Mouse (Mus musculus): ENCODE data around the gene Galnt14. TPM values are rescaled to one million over a fixed set of nuclear protein-coding genes. Genes with fewer than 3 reads are reported as not detected.

The Galnt14 gene
- polyA plus RNA-seq, 1 experiment from 2014 or later, result 9.1 TPM

DNA sequence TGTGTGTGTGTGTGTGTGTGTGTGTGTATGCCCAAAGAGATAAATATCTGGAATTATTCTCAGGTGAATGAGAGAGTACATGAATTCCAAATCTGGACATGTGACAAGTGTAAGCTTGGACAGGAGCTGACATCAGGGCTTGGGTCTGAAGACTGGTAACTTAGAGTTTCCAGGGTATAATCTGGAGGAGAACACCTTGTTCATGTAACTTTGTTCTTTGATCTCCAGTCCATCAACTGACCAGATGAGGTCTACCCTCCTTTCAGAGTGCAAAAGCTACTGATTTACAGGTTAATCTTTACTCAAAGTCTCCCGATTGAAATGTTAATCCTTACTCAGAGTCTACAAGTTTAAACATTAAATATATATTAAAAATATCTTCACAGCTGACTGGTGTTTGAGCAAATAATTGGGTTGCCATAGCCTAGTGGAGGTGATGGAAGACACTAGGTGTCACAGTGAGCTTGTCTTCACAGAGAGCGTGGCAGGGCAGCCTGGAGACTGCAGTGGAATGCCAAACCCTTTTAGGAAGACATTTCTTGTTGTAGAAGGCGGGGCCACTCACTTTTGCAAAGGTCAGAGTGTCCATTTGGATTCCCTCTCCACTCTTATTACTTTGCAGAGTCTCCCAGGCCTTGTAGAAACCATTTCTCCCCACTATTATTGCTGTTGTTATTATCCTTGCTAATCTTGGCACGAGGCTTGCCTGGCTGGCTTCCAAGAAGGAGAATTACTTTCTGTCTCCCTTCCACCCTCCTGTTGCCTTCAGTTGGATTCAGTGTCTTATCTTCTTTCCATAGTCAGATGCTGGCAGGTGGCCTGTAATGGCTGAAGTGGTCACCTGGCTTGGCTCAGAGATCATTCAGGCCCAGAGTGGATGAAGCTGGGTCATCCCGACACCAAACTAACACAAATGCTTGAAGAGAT, 107.4 kb downstream of the Galnt14 start:
- ATAC-seq (replicated peaks), result no peak
- no peak overlapping the region for H3K4me2 ChIP-seq (replicated peaks)
- no peaks in the 10 kb centered on the region for H3K36me3 ChIP-seq
- no peaks in the 10 kb centered on the region for H3K9me3 ChIP-seq
- no peak overlapping the region for H3K27ac ChIP-seq (replicated peaks)
- no peaks in the 10 kb centered on the region for H3K4me1 ChIP-seq
- H3K4me3 ChIP-seq, result no peak overlapping the region
- WGBS, result 68% methylated on average over 5 of the region's 5 CpGs
- no peak overlapping the region for H3K9ac ChIP-seq (replicated peaks)
- no peaks in the 10 kb centered on the region for H3K27me3 ChIP-seq

DNA sequence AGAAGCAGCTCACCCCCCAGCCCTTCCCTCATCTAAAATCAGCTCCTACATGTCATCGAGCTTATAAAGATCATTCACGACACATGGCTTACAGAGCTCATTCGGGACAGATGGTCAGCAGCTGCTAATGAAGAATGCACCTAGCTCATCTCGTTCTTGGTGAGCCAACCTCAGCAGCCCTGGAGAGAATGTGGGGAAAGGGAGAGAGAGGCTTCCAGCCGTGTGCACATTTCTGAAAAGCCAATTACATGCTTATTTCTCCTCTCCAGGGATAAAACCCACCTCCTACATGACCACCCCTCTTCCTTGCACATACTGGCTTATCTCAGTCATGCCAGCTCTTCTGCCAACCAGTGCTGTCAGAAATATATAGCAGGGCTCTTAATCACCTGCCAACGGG, 110.3 kb downstream of the Galnt14 start:
- Histone ChIP-seq H3K4me2 (replicated peaks) (no peak overlapping the region), H3K9me3 (no peaks in the 10 kb centered on the region), H3K27me3 (no peaks in the 10 kb centered on the region), H3K36me3 (no peaks in the 10 kb centered on the region), H3K9ac (replicated peaks) (no peak overlapping the region), H3K27ac (replicated peaks) (no peak overlapping the region), H3K4me3 (no peak overlapping the region), H3K4me1 (no peaks in the 10 kb centered on the region)
- ATAC-seq (replicated peaks), result no peak
- 78% methylated on average over 6 of the region's 6 CpGs for WGBS

GRCm38 (mm10) chr17:73592081-73592480, 118.2 kb downstream of the Galnt14 start:
- Histone ChIP-seq H3K4me2 (replicated peaks) (no peak overlapping the region), H3K4me1 (0 out of 2 replicates have a peak, but pooled peaks cover 5% of the 10 kb centered on the region), H3K27ac (replicated peaks) (no peak overlapping the region), H3K9me3 (no peaks in the 10 kb centered on the region), H3K9ac (replicated peaks) (no peak overlapping the region), H3K27me3 (no peaks in the 10 kb centered on the region), H3K36me3 (no peaks in the 10 kb centered on the region), H3K4me3 (no peak overlapping the region)
- no peak for ATAC-seq (replicated peaks)
- 74% methylated on average over 2 of the region's 2 CpGs for WGBS

DNA sequence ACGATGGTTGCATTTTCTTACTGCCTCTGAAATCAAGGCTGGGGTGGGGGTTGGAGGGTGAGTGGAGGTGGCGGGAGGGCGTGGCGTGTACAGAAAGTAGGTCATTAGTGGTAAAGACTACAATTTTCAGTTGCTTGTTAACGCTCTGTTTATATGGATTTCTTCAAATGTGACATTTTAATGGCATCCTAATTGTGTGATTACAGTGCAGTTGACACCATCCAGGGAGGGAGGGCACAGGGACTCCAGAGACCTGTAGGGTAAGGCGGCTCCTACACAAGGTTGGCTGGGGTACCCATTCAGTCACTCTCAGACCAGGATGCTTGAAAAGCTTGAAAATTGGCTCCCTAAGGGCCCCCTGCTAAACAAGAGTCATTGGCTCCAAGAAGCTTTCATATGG, 122.7 kb downstream of the Galnt14 start:
- H3K4me3 ChIP-seq, result no peak overlapping the region
- no peaks in the 10 kb centered on the region for H3K27me3 ChIP-seq
- H3K4me2 ChIP-seq (replicated peaks), result no peak overlapping the region
- 52% methylated on average over 6 of the region's 6 CpGs for WGBS
- H3K36me3 ChIP-seq, result no peaks in the 10 kb centered on the region
- no peaks in the 10 kb centered on the region for H3K9me3 ChIP-seq
- peak; percentile 76; the same call in 1 of the 2 replicates for ATAC-seq (replicated peaks)
- H3K9ac ChIP-seq (replicated peaks), result no peak overlapping the region
- no peak overlapping the region for H3K27ac ChIP-seq (replicated peaks)
- 0 out of 2 replicates have a peak, but pooled peaks cover 5% of the 10 kb centered on the region for H3K4me1 ChIP-seq

DNA sequence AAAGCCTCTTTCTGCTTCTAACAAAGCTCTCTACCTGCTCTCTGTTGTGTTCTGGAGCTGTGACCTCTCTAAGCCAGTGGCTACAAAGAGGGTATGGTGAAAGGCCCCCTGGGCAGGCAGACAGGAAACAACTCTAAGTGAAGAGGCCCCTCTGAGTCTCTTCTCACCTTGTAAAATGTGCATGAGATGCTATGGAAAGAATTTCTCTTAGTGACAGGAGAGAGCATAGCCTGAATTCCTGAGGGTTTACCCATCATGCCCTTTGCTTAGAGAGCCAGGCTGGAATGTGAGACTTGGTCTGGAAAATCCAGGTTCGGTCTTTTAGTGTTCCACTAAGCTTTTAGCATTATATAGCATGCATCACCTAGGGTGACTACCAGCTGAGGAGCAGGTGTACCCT, 136.1 kb downstream of the Galnt14 start:
- 69% methylated on average over 1 of the region's 1 CpGs for WGBS
- no peak for ATAC-seq (replicated peaks)
- Histone ChIP-seq H3K4me3 (no peak overlapping the region), H3K4me1 (no peaks in the 10 kb centered on the region), H3K36me3 (no peaks in the 10 kb centered on the region), H3K4me2 (replicated peaks) (no peak overlapping the region), H3K9me3 (no peaks in the 10 kb centered on the region), H3K27ac (replicated peaks) (no peak overlapping the region), H3K27me3 (no peaks in the 10 kb centered on the region), H3K9ac (replicated peaks) (no peak overlapping the region)

DNA sequence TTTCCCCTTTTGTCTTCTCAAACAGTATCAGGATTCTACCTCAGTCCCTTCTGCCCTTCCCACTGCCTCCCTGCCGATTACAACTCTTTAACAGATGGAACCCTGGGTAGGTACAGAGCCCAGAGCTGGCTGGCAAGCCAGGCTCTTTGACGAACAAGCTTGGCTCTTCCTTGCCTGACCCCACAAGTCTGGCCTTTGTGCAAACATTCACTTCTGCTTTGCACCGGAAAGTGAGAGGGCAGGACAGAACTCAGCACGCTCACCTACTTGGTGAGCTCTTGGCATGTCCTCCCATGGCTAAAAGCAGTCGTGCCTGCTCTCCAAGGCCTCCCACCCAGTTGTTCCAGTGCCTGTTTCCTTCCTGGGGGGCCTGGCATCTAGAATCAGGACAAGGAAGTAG, 137.4 kb downstream of the Galnt14 start:
- no peaks in the 10 kb centered on the region for H3K27me3 ChIP-seq
- no peak overlapping the region for H3K4me3 ChIP-seq
- no peak overlapping the region for H3K4me2 ChIP-seq (replicated peaks)
- H3K9ac ChIP-seq (replicated peaks), result no peak overlapping the region
- ATAC-seq (replicated peaks), result no peak
- no peak overlapping the region for H3K27ac ChIP-seq (replicated peaks)
- 69% methylated on average over 5 of the region's 5 CpGs for WGBS
- no peaks in the 10 kb centered on the region for H3K36me3 ChIP-seq
- H3K4me1 ChIP-seq, result no peaks in the 10 kb centered on the region
- H3K9me3 ChIP-seq, result no peaks in the 10 kb centered on the region

- Histone ChIP-seq H3K9ac (replicated peaks) (no peak overlapping the region), H3K4me2 (replicated peaks) (no peak overlapping the region), H3K36me3 (no peaks in the 10 kb centered on the region), H3K9me3 (no peaks in the 10 kb centered on the region), H3K4me1 (no peaks in the 10 kb centered on the region), H3K27ac (replicated peaks) (no peak overlapping the region), H3K4me3 (no peak overlapping the region), H3K27me3 (no peaks in the 10 kb centered on the region)
- no peak for ATAC-seq (replicated peaks)
- 81% methylated on average over 5 of the region's 5 CpGs for WGBS
Observed at GRCm38 (mm10) chr17:73572440-73572839, 137.8 kb downstream of the Galnt14 start.

- Histone ChIP-seq H3K9ac (replicated peaks) (no peak overlapping the region), H3K4me3 (no peak overlapping the region), H3K4me2 (replicated peaks) (no peak overlapping the region), H3K4me1 (no peaks in the 10 kb centered on the region), H3K9me3 (no peaks in the 10 kb centered on the region), H3K27me3 (no peaks in the 10 kb centered on the region), H3K36me3 (no peaks in the 10 kb centered on the region), H3K27ac (replicated peaks) (no peak overlapping the region)
- ATAC-seq (replicated peaks), result no peak
- whole genome bisulfite sequencing, result 70% methylated on average over 4 of the region's 4 CpGs
Observed at GRCm38 (mm10) chr17:73571961-73572360, 138.3 kb downstream of the Galnt14 start.

DNA sequence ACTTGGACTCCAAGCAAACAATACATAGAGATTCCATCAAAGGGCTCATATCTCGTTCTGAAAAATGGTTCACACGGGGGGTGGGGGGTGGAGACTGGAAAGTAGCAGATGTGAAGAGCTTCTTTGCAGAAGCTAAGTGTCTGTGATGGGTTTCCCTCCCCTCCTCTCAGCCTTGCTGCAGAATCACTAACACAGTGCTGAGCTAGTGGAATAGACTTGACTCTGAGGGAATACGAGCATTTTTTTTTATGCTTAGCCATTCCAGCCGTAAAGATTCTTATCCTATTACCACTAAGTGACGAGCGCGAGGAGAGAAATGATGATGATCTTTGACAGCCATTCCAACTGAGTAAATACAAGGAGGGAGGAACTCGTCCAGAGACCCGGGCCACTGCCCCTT, 142.0 kb downstream of the Galnt14 start:
- no peak overlapping the region for H3K9ac ChIP-seq (replicated peaks)
- H3K36me3 ChIP-seq, result no peaks in the 10 kb centered on the region
- WGBS, result 69% methylated on average over 9 of the region's 9 CpGs
- no peak for ATAC-seq (replicated peaks)
- no peak overlapping the region for H3K4me2 ChIP-seq (replicated peaks)
- H3K27me3 ChIP-seq, result no peaks in the 10 kb centered on the region
- no peak overlapping the region for H3K4me3 ChIP-seq
- H3K9me3 ChIP-seq, result no peaks in the 10 kb centered on the region
- H3K27ac ChIP-seq (replicated peaks), result no peak overlapping the region
- H3K4me1 ChIP-seq, result no peaks in the 10 kb centered on the region

DNA sequence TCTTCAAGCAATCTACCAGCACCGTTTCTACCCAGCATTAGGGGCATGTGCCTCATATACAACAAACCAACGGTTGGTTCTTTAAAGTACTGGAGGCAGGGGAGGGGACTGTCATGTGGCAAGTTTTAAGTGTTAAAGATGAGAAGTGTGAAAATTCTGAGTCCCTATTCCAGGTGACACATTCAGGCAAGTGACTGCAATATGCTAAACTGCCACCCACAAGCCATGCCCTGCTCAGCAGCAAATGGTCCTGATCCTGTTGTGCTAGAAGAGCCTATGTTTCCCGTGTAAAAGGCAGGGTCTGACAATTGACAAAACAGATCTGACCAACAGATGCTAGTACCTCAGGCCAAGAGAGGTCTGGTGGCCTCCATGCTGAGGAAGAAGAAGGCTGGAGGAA, 149.1 kb downstream of the Galnt14 start:
- H3K9me3 ChIP-seq, result no peaks in the 10 kb centered on the region
- no peak overlapping the region for H3K9ac ChIP-seq (replicated peaks)
- H3K4me3 ChIP-seq, result no peak overlapping the region
- H3K4me1 ChIP-seq, result no peaks in the 10 kb centered on the region
- H3K27ac ChIP-seq (replicated peaks), result no peak overlapping the region
- no peak for ATAC-seq (replicated peaks)
- no peak overlapping the region for H3K4me2 ChIP-seq (replicated peaks)
- H3K27me3 ChIP-seq, result no peaks in the 10 kb centered on the region
- WGBS, result 76% methylated on average over 3 of the region's 3 CpGs
- H3K36me3 ChIP-seq, result no peaks in the 10 kb centered on the region

DNA sequence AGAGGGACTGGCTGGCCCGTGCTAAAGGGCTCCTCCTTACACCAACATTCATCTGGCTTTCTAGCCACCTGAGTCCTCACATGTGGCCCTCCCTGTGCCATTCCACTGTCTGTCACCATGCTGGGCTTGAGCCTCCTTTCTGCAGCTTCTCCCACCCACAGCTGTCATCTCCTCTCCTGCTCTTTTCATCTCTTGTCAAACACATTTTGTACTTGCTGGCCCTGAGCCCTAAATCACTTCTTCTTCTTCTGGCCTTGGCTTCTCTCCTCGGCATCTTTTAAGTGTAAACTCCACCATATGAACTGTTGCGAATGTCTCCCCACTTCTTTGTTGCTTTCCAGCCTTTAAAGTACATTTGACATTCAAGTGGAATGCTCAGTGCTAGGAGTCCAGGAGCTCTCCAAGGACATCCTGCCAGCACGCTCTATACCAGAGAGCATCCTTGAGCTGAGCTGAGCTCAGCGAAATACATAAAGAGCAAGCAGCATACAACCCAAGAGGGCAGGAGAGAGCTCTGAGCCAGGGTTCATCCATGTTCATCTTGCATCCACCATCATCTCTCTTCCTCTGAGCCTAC, 150.0 kb downstream of the Galnt14 start:
- WGBS, result 75% methylated on average over 5 of the region's 5 CpGs
- H3K27ac ChIP-seq (replicated peaks), result no peak overlapping the region; the same call in 1 of the 2 replicates
- peak; percentile 57; the same call in 1 of the 2 replicates for ATAC-seq (replicated peaks)

GRCm38 (mm10) chr17:73559498-73559897, 150.8 kb downstream of the Galnt14 start:
- 85% methylated on average over 4 of the region's 4 CpGs for WGBS
- Histone ChIP-seq H3K27me3 (no peaks in the 10 kb centered on the region), H3K9ac (replicated peaks) (no peak overlapping the region), H3K4me3 (no peak overlapping the region), H3K4me1 (no peaks in the 10 kb centered on the region), H3K9me3 (no peaks in the 10 kb centered on the region), H3K4me2 (replicated peaks) (no peak overlapping the region), H3K36me3 (no peaks in the 10 kb centered on the region), H3K27ac (replicated peaks) (no peak overlapping the region)
- no peak for ATAC-seq (replicated peaks)

More for the DNA sequence above, 150.0 kb downstream of the Galnt14 start:
- H3K4me3 ChIP-seq, result no peak overlapping the region
- H3K27me3 ChIP-seq, result no peaks in the 10 kb centered on the region
- H3K9me3 ChIP-seq, result no peaks in the 10 kb centered on the region
- H3K36me3 ChIP-seq, result no peaks in the 10 kb centered on the region
- no peak overlapping the region for H3K4me2 ChIP-seq (replicated peaks)
- H3K4me1 ChIP-seq, result no peaks in the 10 kb centered on the region
- H3K9ac ChIP-seq (replicated peaks), result no peak overlapping the region
